Mouse (Mus musculus) urinary bladder, adult 2 months (tissue): ENCODE measurements around the gene Spata46. TPM values are rescaled to one million over a fixed set of nuclear protein-coding genes. Genes with fewer than 3 reads are reported as not detected.

ENCODE experiments used
- DNase-seq: peaks from one replicate; pipeline ENCODE4 v3.0.0; 2022; ENCODE audit warnings: low spot score
- polyA plus RNA-seq: library from polyadenylated mRNA; depleted of rRNA; stranded (reverse); fragments of >200 nt; gene quantifications from 2 replicates; pipeline ENCODE4 v1.2.3, GENCODE M21; 2012; rRNA removed

Gene Spata46
- not detected in 2 replicates for polyA plus RNA-seq

DNA sequence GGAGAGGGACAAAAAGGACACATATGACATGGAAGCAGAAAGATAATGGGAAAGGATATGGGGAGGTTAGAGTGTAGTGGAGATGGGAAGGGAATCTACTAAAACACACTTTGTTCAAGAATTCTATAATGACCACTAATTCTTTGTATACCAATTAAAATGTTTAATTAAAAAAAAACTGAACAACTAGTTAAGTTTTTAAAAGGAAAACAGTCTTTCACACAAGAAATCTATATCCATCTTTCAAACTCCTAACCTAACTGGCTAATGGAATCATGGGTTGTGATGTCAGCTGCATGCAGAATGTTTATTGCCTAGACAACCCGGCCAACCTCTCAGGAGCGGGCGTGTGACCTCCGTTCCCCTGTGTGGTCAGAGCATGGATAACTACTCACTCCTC, at the start of gene Spata46:
Gene Spata46, plus strand, starts transcription at position 301 of the 400 bp plus-strand sequence.
- no peak for DNase-seq

- no peak for DNase-seq
Measured at GRCm38 (mm10) chr1:170270281-170270680, 38.3 kb upstream of the Spata46 start.

DNA sequence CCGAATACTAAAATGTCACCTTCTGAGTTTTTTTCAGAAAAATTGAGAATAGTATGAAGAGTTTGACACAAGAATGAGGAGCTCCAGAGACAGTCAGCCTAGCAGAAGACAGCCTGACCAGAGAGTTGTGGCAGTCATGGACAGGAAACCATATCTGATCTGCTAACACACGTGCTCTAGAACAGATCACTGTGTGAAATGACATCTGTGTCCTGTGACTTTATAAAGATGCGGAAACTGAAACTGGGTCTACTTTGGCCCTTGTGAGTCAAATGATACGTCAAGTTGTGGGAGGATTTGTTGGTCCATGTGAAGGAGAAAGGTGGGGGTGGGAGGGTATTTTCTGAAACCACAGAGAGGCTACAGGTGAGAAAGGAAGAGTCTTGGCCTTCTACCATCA, 37.9 kb upstream of the Spata46 start:
- no peak for DNase-seq

- no peak for DNase-seq
Measured at GRCm38 (mm10) chr1:170273252-170273651, 35.4 kb upstream of the Spata46 start.

GRCm38 (mm10) chr1:170277016-170277415, 31.6 kb upstream of the Spata46 start, which contains the start of gene Sh2d1b1:
Sh2d1b1 (plus strand) TSS chr1:170277320.
- DNase-seq = no peak

- DNase-seq = no peak
Measured at GRCm38 (mm10) chr1:170282415-170283129, 26.0 kb upstream of the Spata46 start.

GRCm38 (mm10) chr1:170292239-170292951, 16.2 kb upstream of the Spata46 start:
- no peak for DNase-seq

DNA sequence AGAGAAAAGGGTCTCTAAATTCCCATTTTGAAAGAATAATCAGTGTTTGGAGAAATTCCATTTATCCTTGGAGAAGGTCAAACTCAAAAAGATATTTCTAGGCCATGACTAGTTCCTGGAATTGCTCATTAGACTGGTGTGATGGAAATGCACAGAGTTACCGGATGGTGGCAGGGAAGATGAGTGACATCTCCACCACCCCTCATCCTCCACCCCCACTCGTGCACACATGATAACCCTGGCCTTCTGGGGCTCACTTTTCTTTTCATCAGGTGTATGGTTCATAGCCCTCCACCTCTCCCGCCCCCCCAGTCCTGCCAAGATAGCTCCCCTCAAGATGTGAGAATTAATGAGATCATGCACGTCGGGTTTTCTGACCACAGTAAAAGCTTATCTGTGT, 15.3 kb upstream of the Spata46 start:
- DNase-seq = no peak

DNA sequence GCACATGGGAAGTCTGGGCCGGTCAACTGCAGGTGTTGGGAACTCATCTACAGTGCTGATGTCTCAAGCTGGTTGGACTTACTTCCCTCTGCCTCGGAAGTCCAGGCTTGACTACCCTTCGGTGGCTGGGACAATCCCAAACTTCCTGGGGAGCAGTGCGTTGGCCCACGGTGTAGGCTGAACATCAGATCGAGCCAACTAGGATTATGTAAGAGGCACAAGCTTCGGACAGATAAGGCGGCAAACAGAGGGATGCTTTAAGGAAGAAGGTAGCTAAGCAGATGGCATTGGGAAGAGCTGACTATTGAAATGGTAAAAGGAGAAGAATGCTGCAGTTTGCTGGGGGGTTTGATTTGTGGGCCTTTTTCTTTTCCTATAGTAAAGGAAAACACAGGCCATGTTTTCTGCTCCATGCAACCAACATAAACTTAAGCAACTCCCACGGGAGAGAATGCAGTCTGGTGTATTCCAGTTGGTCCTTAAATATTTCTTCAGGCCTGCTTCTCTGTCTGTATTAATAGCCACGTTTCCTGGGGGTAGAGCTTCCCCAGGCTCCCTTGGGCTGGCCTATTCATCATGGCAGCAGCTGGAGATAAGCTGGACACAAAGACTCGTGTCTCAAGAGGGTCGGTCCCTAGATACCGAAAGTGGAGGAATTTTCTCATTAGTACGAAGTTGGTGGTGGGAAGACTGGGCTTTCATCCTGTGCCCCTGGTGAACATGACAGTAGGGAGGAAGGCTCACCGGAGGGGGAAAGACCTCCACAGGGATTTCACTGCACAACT, 13.6 kb upstream of the Spata46 start:
- DNase-seq = no peak

- DNase-seq = no peak
Measured at GRCm38 (mm10) chr1:170299496-170299895, 9.1 kb upstream of the Spata46 start.

- DNase-seq = no peak
Measured at GRCm38 (mm10) chr1:170301686-170302085, 6.9 kb upstream of the Spata46 start.

GRCm38 (mm10) chr1:170302456-170302855, 6.1 kb upstream of the Spata46 start:
- DNase-seq = no peak

DNA sequence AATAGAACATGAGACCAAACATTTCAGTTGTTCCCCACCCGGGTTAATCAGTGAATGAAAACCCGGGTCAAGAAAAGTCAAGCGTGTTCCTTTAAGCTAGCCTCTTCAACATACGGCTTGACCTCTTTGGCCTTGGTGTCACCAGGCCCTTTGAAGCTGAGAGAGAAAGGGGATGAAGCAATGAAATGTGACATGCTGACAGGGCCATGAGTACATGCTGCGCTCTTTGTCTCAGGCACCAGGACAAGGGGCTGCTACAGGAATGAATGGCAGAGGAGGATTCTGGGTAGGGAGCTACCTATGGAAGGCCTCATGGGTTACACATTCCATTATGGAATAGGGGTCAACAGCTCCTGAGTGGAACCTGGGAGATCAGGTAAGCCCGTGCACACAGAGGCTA, 5.5 kb upstream of the Spata46 start:
- DNase-seq = no peak

- no peak for DNase-seq
Measured at GRCm38 (mm10) chr1:170305002-170305401, 3.6 kb upstream of the Spata46 start.

- no peak for DNase-seq
Measured at GRCm38 (mm10) chr1:170306232-170306631, 2.4 kb upstream of the Spata46 start, which contains the start of gene Gm7694. Gm7694 (minus strand) TSS chr1:170306332.

DNA sequence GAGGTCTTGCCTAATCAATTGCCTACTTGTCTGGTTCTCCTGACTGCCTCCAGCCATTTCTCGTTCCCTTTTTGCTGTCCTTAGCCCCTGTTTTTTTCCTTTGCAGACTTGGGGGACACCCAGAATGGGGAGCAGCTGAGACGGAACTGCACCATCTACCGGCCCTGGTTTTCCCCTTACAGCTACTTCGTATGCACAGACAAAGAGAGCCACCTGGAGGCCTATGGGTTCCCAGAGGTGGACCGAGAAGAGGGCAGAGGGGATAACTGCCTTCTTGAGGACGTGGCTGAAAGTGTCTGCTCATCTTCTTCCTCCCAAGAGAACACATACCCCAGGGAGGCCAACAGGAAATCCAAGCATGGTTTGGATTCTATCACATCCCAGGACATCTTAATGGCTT, 2.8 kb downstream of the Spata46 start:
- no peak for DNase-seq

DNA sequence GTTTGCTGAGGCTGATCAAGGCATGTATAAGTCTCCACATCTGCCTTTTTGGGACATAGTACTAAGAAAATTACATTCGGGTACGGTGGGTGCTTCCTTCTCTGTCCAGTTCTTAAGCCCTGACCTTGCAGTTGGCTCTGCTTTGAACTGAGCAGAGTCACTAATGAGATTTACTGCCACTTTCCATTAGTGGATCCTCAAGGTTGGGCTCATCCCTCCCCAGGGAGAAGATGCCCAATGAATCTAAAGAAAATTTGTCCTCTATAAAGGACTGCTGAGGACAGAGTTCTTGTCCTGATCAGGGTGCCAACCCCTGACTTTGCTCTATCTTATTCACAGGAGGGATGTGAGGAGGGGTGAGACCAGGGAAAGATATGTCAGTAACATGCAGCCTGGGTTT, 13.4 kb downstream of the Spata46 start:
- DNase-seq = no peak

DNA sequence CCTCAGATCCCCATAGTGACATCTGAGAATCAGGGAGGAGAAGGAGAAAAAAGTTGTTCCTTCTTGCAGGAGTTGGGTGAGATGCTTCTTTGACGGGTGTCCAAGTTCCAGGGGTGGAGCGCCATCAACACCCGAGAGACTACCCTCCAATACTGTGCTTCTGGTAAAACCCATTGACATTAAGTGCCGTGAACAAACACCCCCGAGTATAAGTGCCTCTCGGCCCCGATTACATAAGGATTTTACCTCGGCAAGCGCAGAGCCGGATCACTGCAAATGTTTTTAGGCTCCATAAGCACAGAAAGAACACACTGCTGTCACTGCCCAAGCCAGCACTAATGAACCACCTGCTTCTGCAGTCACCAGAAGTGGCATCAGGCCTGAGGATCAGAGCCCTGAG, 14.4 kb downstream of the Spata46 start:
- DNase-seq = no peak

DNA sequence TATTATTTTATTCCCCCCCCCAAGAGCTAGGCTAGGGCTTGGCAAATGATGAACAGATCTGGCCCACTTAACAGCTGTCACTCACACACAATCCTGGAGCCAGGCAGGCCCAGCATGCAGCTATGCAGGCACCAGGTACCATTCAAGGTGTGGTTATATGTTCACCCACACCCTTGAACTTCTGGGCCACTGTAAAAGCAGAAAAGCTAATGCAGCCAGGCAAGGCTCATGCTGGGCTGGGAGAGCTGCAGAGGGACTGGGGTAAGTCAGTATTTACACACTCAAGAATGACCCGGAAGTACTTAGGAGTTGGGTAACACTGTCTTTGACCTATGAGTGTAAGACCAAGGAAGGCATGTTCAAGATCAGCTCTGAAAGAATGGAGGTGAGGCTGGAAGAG, 15.7 kb downstream of the Spata46 start:
- no peak for DNase-seq

DNA sequence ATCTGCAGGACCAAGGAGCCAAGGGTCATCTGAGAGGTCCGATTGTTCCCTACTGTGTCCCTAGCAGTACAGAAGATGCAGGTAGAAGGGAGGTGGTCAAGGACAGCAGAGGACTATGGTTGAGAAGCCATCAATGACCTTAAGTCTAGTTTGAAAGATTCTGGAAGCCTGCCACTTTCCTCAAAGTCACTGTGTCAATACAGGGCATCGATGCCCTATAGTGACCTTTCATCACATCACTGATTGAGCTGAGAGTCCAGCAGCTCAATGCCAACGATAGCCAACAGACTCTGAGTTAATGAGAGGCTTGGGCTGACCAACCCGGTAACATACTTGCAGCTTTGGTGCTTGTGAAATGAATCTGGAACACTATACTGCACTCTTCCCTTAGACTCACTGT, 16.7 kb downstream of the Spata46 start:
- no peak for DNase-seq

GRCm38 (mm10) chr1:170331926-170332325, 23.3 kb downstream of the Spata46 start:
- no peak for DNase-seq

GRCm38 (mm10) chr1:170332775-170333174, 24.2 kb downstream of the Spata46 start:
- DNase-seq = no peak
